Mouse (Mus musculus) G1E-ER4 (cell line): Measurements from ENCODE around the gene Atg2a. TPM values are rescaled to one million over a fixed set of nuclear protein-coding genes. Genes with fewer than 3 reads are reported as not detected.

Source experiments
- GATA1 ChIP-seq: IDR thresholded peaks from one replicate; pipeline ENCODE4 v1.8.0; 2012; ENCODE audit warnings: low read length, inconsistent platforms
- polyA plus RNA-seq: library from polyadenylated mRNA; stranded (reverse); fragments of >175 nt; gene quantifications from 2 replicates; pipeline ENCODE4 v1.2.3, GENCODE M21; 2012

Atg2a gene
- polyA plus RNA-seq, 1 experiment = 49.6 TPM

- no peak for TF ChIP-seq GATA1
Measured at GRCm38 (mm10) chr19:6278439-6279073, 37.1 kb downstream of the Atg2a start.

GRCm38 (mm10) chr19:6279481-6280144 lies 38.1 kb downstream of the Atg2a start:
- no peak for TF ChIP-seq GATA1

GRCm38 (mm10) chr19:6280554-6280953 lies 39.1 kb downstream of the Atg2a start:
- TF ChIP-seq GATA1 = no peak

GRCm38 (mm10) chr19:6281122-6282020 lies 39.9 kb downstream of the Atg2a start:
- TF ChIP-seq GATA1 = no peak

GRCm38 (mm10) chr19:6283001-6283400 lies 41.5 kb downstream of the Atg2a start:
- no peak for TF ChIP-seq GATA1

GRCm38 (mm10) chr19:6284502-6284901 lies 43.0 kb downstream of the Atg2a start:
- TF ChIP-seq GATA1 = peak; percentile 92

GRCm38 (mm10) chr19:6285226-6285625 lies 43.8 kb downstream of the Atg2a start:
- no peak for TF ChIP-seq GATA1

- no peak for TF ChIP-seq GATA1
Measured at GRCm38 (mm10) chr19:6285632-6286433, 44.4 kb downstream of the Atg2a start.

- TF ChIP-seq GATA1 = no peak
Measured at GRCm38 (mm10) chr19:6286434-6287401, 45.2 kb downstream of the Atg2a start.

GRCm38 (mm10) chr19:6288236-6288894 lies 46.9 kb downstream of the Atg2a start:
- no peak for TF ChIP-seq GATA1

- no peak for TF ChIP-seq GATA1
Measured at GRCm38 (mm10) chr19:6289696-6290238, 48.3 kb downstream of the Atg2a start.

- TF ChIP-seq GATA1 = no peak
Measured at GRCm38 (mm10) chr19:6291117-6291781, 49.8 kb downstream of the Atg2a start.

GRCm38 (mm10) chr19:6292262-6292661 lies 50.8 kb downstream of the Atg2a start:
- no peak for TF ChIP-seq GATA1
